ENCODE assay signal across 23 mouse cellular contexts in genomic region chr17:3491667-3492066, GRCm38 (mm10). TPM values are rescaled to one million over a fixed set of nuclear protein-coding genes. Genes with fewer than 3 reads are reported as not detected.
"Had no signal": no experiment of that assay in that cellular context is flagged by ENCODE, and none has a peak within 500 bp of the region (broad histone marks: within the 10 kb centered on the region; RNA-seq: fewer than 3 reads in every experiment).

No protein-coding gene starts in this region.

- H3K9ac ChIP-seq: liver, embryonic 15.5 days; lung, embryonic 15.5 days; midbrain, embryonic 13.5 days; neural tube, embryonic 13.5 days had no signal

- H3K27me3 ChIP-seq: liver, embryonic 15.5 days; lung, embryonic 15.5 days; midbrain, embryonic 13.5 days; neural tube, embryonic 13.5 days had no signal

- H3K36me3 ChIP-seq: liver, embryonic 15.5 days; lung, embryonic 15.5 days; midbrain, embryonic 10.5 days; midbrain, embryonic 13.5 days had no signal

- H3K4me3 ChIP-seq: layer of hippocampus, adult 2 months; liver, embryonic 15.5 days; lung, embryonic 15.5 days; megakaryocyte, embryonic 14.5 days; midbrain, embryonic 10.5 days; midbrain, embryonic 13.5 days; myocyte; neural tube, embryonic 13.5 days had no signal

- DNase-seq: kidney, adult 11 months; kidney, postnatal 14 days; layer of hippocampus, adult 9-11 months; lung, adult 18-20 months; lung, postnatal 10 days; lung, postnatal 36 days; thymus, adult 18-20 months; thymus, postnatal 36 days had no signal

- H3K9me3 ChIP-seq: liver, embryonic 15.5 days; lung, embryonic 15.5 days; megakaryocyte, embryonic 14.5 days; midbrain, embryonic 10.5 days; midbrain, embryonic 13.5 days; neural tube, embryonic 13.5 days had no signal

- ATAC-seq: midbrain, embryonic 13.5 days; midbrain, embryonic 16.5 days had no signal

- H3K4me2 ChIP-seq: liver, embryonic 11.5 days; liver, embryonic 15.5 days; lung, embryonic 15.5 days; midbrain, embryonic 13.5 days; neural tube, embryonic 13.5 days had no signal

- H3K4me1 ChIP-seq: lung, embryonic 15.5 days; midbrain, embryonic 10.5 days; midbrain, embryonic 13.5 days; neural tube, embryonic 13.5 days had no signal

- H3K27ac ChIP-seq: layer of hippocampus, adult 2 months; liver, embryonic 15.5 days; lung, embryonic 15.5 days; midbrain, embryonic 10.5 days; midbrain, embryonic 13.5 days; neural tube, embryonic 13.5 days had no signal

RNA-seq across cellular contexts. Expression of gene Cldn20, which starts 40.7 kb away (rescaled TPM):
- total RNA-seq: layer of hippocampus, postnatal 25 days had no signal
- polyA plus RNA-seq: kidney, embryonic 16.5 days; liver, embryonic 11.5 days; liver, embryonic 15.5 days; midbrain, embryonic 10.5 days; midbrain, embryonic 13.5 days; neural tube, embryonic 13.5 days; spleen, adult 2 months; stomach, embryonic 16.5 days; testis, adult 2 months had no signal
